Mouse (Mus musculus) hindbrain, embryonic 12.5 days (tissue): ENCODE data around the gene Gm18596. TPM values are rescaled to one million over a fixed set of nuclear protein-coding genes. Genes with fewer than 3 reads are reported as not detected.
"Not testable (repeated sequence)": the region's sequence is repeated elsewhere in the genome, so short reads cannot be mapped to it uniquely, and the experiment has no call there.

Experiments used
- ATAC-seq: fragments of 200-750 bp; cut with Nextera tagmentation; 2 replicates; pipeline ENCODE4 v1.8.0; 2017; ENCODE audit warnings: moderate TSS enrichment; ENCODE audit not compliant: low FRiP score
- H3K27ac ChIP-seq: fragments of 300-500 bp; sonication (generic); 2 replicates; pipeline ENCODE4 v1.5.1; 2016; ENCODE audit warnings: mild to moderate bottlenecking
- H3K27me3 ChIP-seq: fragments of 300-500 bp; sonication (generic); 2 replicates; pipeline ENCODE4 v1.6.1; 2016; ENCODE audit warnings: mild to moderate bottlenecking
- H3K36me3 ChIP-seq: fragments of 300-500 bp; sonication (generic); 2 replicates; pipeline ENCODE4 v1.6.1; 2016; ENCODE audit warnings: mild to moderate bottlenecking
- H3K4me1 ChIP-seq: fragments of 300-500 bp; sonication (generic); 2 replicates; pipeline ENCODE4 v1.6.1; 2016
- H3K4me2 ChIP-seq: fragments of 300-500 bp; sonication (generic); replicated peaks from 2 replicates; pipeline ENCODE4 v1.6.1; 2016; ENCODE audit warnings: mild to moderate bottlenecking
- H3K4me3 ChIP-seq: fragments of 300-500 bp; sonication (generic); 2 replicates; pipeline ENCODE4 v1.5.1; 2016; ENCODE audit warnings: mild to moderate bottlenecking
- H3K9ac ChIP-seq: fragments of 300-500 bp; sonication (generic); 2 replicates; pipeline ENCODE4 v1.6.1; 2016; ENCODE audit warnings: mild to moderate bottlenecking, moderate library complexity
- H3K9me3 ChIP-seq: fragments of 300-500 bp; sonication (generic); replicated peaks from 2 replicates; pipeline ENCODE4 v1.6.1; 2016; ENCODE audit warnings: mild to moderate bottlenecking
- WGBS: fragments of 180-500 bp; shearing (Covaris S2); methylation state at CpG from one replicate; pipeline ENCODE4 v1.1.7; 2016; 5-methylcytosine and 5-hydroxymethylcytosine counted together
- polyA plus RNA-seq: library from polyadenylated mRNA; unstranded; fragments of >200 nt; fragmentation: Nextera tagmentation; extraction: Ambion mirVana; gene quantifications from 2 replicates; pipeline ENCODE4 v1.2.1, GENCODE M21; 2016

Gm18596 gene
- not detected in 2 replicates for polyA plus RNA-seq

- not testable (repeated sequence) for H3K4me3 ChIP-seq, ATAC-seq, H3K27ac ChIP-seq, H3K36me3 ChIP-seq, H3K4me2 ChIP-seq, H3K9ac ChIP-seq, H3K9me3 ChIP-seq, H3K4me1 ChIP-seq, H3K27me3 ChIP-seq
- 35% methylated on average over 5 of the region's 5 CpGs for WGBS
Measured at GRCm38 (mm10) chr10:77741924-77742688, at the start of gene Gm18596. Gene Gm18596 (minus strand): TSS chr10:77742638.

GRCm38 (mm10) chr10:77788621-77789020, 46.2 kb upstream of the Gm18596 start:
- no peaks in the 10 kb centered on the region for H3K36me3 ChIP-seq
- H3K27ac ChIP-seq = no peak overlapping the region
- H3K9ac ChIP-seq = no peak overlapping the region
- H3K4me3 ChIP-seq = no peak overlapping the region
- 81% methylated on average over 2 of the region's 2 CpGs for WGBS
- no peaks in the 10 kb centered on the region for H3K4me1 ChIP-seq
- H3K9me3 ChIP-seq = no peaks in the 10 kb centered on the region
- ATAC-seq = no peak
- no peaks in the 10 kb centered on the region for H3K27me3 ChIP-seq
- no peak overlapping the region for H3K4me2 ChIP-seq

GRCm38 (mm10) chr10:77787876-77788275, 45.4 kb upstream of the Gm18596 start, which contains the start of gene Gm7137:
Gene Gm7137 (minus strand): TSS chr10:77788200.
- H3K9ac ChIP-seq, H3K4me2 ChIP-seq, H3K36me3 ChIP-seq, H3K4me1 ChIP-seq, H3K27me3 ChIP-seq, H3K9me3 ChIP-seq, H3K27ac ChIP-seq, ATAC-seq, H3K4me3 ChIP-seq: not testable (repeated sequence)
- 50% methylated on average over 1 of the region's 1 CpGs for whole genome bisulfite sequencing

GRCm38 (mm10) chr10:77783396-77783795, 41.0 kb upstream of the Gm18596 start:
- not testable (repeated sequence) for H3K4me3 ChIP-seq, H3K9me3 ChIP-seq, H3K36me3 ChIP-seq, ATAC-seq, H3K27ac ChIP-seq, H3K27me3 ChIP-seq, H3K4me1 ChIP-seq, H3K9ac ChIP-seq, H3K4me2 ChIP-seq
- 98% methylated on average over 3 of the region's 3 CpGs for WGBS

GRCm38 (mm10) chr10:77782442-77782841, 40.0 kb upstream of the Gm18596 start, which contains the start of gene Gm3250:
Gene Gm3250 (minus strand): TSS chr10:77782542.
- not testable (repeated sequence) for H3K9me3 ChIP-seq, ATAC-seq, H3K27me3 ChIP-seq, H3K4me3 ChIP-seq, H3K9ac ChIP-seq, H3K36me3 ChIP-seq, H3K4me2 ChIP-seq, H3K27ac ChIP-seq, H3K4me1 ChIP-seq
- WGBS = 22% methylated on average over 1 of the region's 1 CpGs

- not testable (repeated sequence) for H3K4me3 ChIP-seq, H3K27me3 ChIP-seq, H3K9me3 ChIP-seq, H3K36me3 ChIP-seq, H3K27ac ChIP-seq, H3K4me1 ChIP-seq, ATAC-seq, H3K4me2 ChIP-seq, H3K9ac ChIP-seq
- 20% methylated on average over 1 of the region's 1 CpGs for WGBS
Measured at GRCm38 (mm10) chr10:77776844-77777243, 34.4 kb upstream of the Gm18596 start, which contains the start of gene Gm7138. Gene Gm7138 (minus strand): TSS chr10:77776944.

GRCm38 (mm10) chr10:77772142-77772541, 29.7 kb upstream of the Gm18596 start:
- H3K4me3 ChIP-seq, H3K9me3 ChIP-seq, ATAC-seq, H3K4me2 ChIP-seq, H3K27ac ChIP-seq, H3K36me3 ChIP-seq, H3K27me3 ChIP-seq, H3K9ac ChIP-seq, H3K4me1 ChIP-seq: not testable (repeated sequence)
- 92% methylated on average over 1 of the region's 3 CpGs for WGBS

GRCm38 (mm10) chr10:77771225-77771624, 28.8 kb upstream of the Gm18596 start, which contains the start of gene Gm3238:
Gene Gm3238 (minus strand): TSS chr10:77771325.
- not testable (repeated sequence) for ATAC-seq, H3K9me3 ChIP-seq, H3K4me2 ChIP-seq, H3K27me3 ChIP-seq, H3K36me3 ChIP-seq, H3K4me1 ChIP-seq, H3K9ac ChIP-seq, H3K27ac ChIP-seq, H3K4me3 ChIP-seq
- 80% methylated on average over 1 of the region's 1 CpGs for WGBS

- ATAC-seq = no peak
- Histone ChIP-seq H3K4me2 (no peak overlapping the region), H3K9me3 (no peaks in the 10 kb centered on the region), H3K9ac (no peak overlapping the region), H3K36me3 (no peaks in the 10 kb centered on the region), H3K4me3 (no peak overlapping the region), H3K4me1 (no peaks in the 10 kb centered on the region), H3K27ac (no peak overlapping the region), H3K27me3 (no peaks in the 10 kb centered on the region)
- WGBS = 98% methylated on average over 1 of the region's 1 CpGs
Measured at GRCm38 (mm10) chr10:77769727-77770126, 27.3 kb upstream of the Gm18596 start.

GRCm38 (mm10) chr10:77759582-77759981, 17.1 kb upstream of the Gm18596 start, which contains the start of gene Gm3233:
Gene Gm3233 (minus strand): TSS chr10:77759682.
- H3K9me3 ChIP-seq, H3K4me2 ChIP-seq, H3K27ac ChIP-seq, H3K4me3 ChIP-seq, H3K4me1 ChIP-seq, H3K36me3 ChIP-seq, ATAC-seq, H3K9ac ChIP-seq, H3K27me3 ChIP-seq: not testable (repeated sequence)
- 67% methylated on average over 1 of the region's 1 CpGs for WGBS

- Histone ChIP-seq H3K4me3 (no peak overlapping the region), H3K27me3 (no peaks in the 10 kb centered on the region), H3K4me1 (no peaks in the 10 kb centered on the region), H3K9ac (no peak overlapping the region), H3K4me2 (no peak overlapping the region), H3K36me3 (no peaks in the 10 kb centered on the region), H3K27ac (no peak overlapping the region), H3K9me3 (no peaks in the 10 kb centered on the region)
- no peak for ATAC-seq
Measured at GRCm38 (mm10) chr10:77753448-77753847, 11.0 kb upstream of the Gm18596 start.

GRCm38 (mm10) chr10:77752312-77752711, 9.9 kb upstream of the Gm18596 start:
- H3K27me3 ChIP-seq, H3K4me2 ChIP-seq, H3K9me3 ChIP-seq, H3K4me1 ChIP-seq, H3K36me3 ChIP-seq, H3K4me3 ChIP-seq, ATAC-seq, H3K9ac ChIP-seq, H3K27ac ChIP-seq: not testable (repeated sequence)
- 66% methylated on average over 3 of the region's 3 CpGs for WGBS

- ATAC-seq, H3K4me2 ChIP-seq, H3K27ac ChIP-seq, H3K27me3 ChIP-seq, H3K9me3 ChIP-seq, H3K4me3 ChIP-seq, H3K9ac ChIP-seq, H3K36me3 ChIP-seq, H3K4me1 ChIP-seq: not testable (repeated sequence)
- WGBS = 63% methylated on average over 1 of the region's 1 CpGs
Measured at GRCm38 (mm10) chr10:77751254-77751653, 8.8 kb upstream of the Gm18596 start, which contains the start of gene Gm9736. Gene Gm9736 (minus strand): TSS chr10:77751354.
